Mouse (Mus musculus): Measurements from ENCODE around the gene Btbd9.

Gene Btbd9

DNA sequence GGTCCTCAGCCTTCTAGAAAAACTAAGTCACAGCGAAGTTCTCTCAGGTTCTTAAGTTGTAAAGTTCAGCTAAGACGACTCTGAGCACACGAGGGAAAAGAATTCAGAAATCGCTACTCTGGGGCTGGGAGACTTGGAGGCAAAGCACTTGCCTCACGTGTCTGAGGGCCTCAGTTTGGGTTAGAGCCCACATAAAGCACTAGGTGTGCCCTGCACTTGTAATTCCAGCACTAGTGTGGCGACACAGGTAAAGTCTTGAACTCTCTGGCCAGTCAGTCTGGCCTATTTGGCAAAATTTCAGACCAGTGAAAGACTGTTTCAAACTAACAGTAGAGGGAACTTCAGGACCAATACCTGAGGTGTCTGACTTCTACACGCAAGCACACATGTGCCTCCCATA is 338.7 kb downstream of the Btbd9 start:
- POLR2A ChIA-PET = interaction anchor here in 1 of 4 experiments (1.1 kb wide), 1 partner anchor 41 kb away, joined by 3 read pairs; no protein-coding TSS in a partner anchor

DNA sequence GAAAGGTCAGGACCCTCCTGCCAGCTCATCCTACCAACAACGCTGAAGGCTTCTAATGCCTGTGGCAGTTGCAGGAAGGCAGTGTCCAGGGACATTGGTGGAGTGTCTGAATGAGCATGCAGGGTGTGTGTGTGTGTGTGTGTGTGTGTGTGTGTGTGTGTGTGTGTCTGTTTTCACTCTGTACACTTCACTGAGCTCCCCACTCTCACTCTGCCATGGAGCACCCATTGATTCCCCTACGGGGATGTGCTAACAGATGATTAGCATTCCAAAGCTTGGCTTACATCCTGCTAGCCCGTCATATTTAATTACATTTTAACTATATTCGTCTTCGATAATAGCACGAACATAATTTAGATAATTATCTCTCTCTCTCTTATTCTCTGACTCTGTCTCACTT is 339.7 kb downstream of the Btbd9 start:
- CTCF ChIA-PET = no interaction called here
- POLR2A ChIA-PET = interaction anchor here in 1 of 4 experiments (1.1 kb wide), 1 partner anchor 40 kb away, joined by 3 read pairs; no protein-coding TSS in a partner anchor

More for the DNA sequence above, 338.7 kb downstream of the Btbd9 start:
- CTCF ChIA-PET = no interaction called here

DNA sequence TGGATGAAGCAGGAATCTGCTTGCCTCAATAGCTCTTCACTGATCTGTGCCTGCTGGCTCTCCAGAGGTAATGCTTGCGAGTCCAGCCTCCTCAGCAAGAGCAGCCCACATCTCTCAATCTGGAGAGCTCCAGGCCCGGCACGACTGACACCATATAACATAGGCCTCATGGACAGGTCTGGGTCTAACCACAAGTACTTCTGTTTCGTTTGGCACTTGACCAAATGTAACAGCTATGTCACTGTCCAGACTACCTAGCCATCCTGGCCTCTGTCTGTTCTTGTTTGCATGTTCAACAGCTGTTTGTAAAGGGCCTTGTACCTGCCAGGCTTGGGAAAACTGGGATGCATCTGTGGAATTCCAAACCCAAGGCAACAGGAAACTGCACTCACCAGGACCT is 340.9 kb downstream of the Btbd9 start:
- ChIA-PET POLR2A (interaction anchor here in 1 of 4 experiments (0.9 to 1.0 kb wide), 2 partner anchors 12 to 19 kb away, joined by 3 read pairs; no protein-coding TSS in a partner anchor), CTCF (no interaction called here)

DNA sequence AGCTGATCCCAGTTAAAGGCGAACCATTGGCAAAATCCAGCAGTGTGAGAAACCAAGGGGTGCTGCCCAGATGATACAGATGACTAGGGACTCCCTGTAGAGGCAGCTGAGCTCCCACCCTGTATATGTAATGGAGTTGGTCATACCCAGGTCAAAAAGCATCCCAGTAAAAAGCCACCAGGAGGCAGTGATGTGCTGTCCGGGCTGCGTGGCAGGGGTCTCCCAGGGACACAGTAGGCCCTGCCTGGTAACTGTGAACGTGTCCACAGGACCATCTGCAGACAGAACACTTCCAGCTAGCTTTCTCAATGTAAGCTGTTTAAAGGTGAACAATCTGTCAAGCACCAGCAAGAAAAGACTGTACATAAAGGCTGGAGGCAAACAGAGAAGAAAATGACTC is 343.6 kb downstream of the Btbd9 start:
- CTCF ChIA-PET = interaction anchor here in 3 of 4 experiments (0.6 to 1.9 kb wide), 9 partner anchors 9 to 448 kb away, joined by 3 to 7 read pairs (median 4); no protein-coding TSS in a partner anchor
- POLR2A ChIA-PET = interaction anchor here in 3 of 4 experiments (0.6 to 1.2 kb wide), 4 partner anchors 9 to 1358 kb away, joined by 3 to 4 read pairs (median 3); no protein-coding TSS in a partner anchor

DNA sequence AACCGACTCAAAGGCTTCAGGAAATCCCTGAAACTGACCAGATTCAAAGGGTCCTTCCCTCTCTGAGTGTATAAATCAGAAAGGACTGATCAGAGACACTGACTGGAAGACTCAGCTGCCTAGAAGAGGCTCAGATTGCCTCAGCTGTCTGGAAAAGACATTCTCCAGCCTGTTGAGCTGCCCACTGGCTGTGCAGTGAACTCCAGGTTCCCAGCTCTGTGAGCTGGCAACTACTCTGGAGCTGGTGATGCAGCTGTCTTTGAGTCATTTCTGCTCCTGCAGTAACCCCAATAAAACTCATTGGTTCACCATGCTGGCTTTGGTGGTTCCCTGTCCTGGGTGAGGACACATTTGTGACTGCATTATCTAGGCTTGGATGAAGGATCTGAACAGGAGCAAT is 344.8 kb downstream of the Btbd9 start:
- POLR2A ChIA-PET = interaction anchor here in 1 of 4 experiments (0.7 kb wide), 1 partner anchor 49 kb away, joined by 4 read pairs; no protein-coding TSS in a partner anchor
- CTCF ChIA-PET = interaction anchor here in 3 of 4 experiments (0.6 to 1.9 kb wide), 4 partner anchors 9 to 680 kb away, joined by 3 to 7 read pairs (median 6); no protein-coding TSS in a partner anchor

DNA sequence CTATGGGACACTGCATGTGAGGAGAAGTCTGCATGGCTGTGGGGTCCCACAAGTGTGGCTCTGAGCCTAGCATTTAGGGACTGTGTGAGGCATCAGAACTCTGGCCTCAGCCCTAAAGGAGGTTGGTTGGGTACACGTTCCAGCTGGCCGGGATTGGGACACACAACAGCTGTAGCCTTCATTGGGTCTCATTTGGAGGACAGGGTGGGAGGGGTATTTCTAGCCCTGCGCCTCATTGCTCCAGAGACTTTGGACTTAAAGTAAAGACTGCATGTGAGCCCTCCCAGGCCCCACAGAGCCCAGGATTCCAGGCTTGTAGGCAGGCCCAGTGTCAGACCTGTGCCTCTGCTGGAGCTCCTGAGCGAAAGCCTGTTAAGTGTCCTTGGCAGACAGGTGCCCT is 345.9 kb downstream of the Btbd9 start:
- ChIA-PET POLR2A (interaction anchor here in 1 of 4 experiments (0.5 kb wide), 1 partner anchor 226 kb away, joined by 3 read pairs; the partner anchor contains the start of gene Zfand3), CTCF (interaction anchor here in 1 of 4 experiments (0.6 kb wide), 1 partner anchor 259 kb away, joined by 3 read pairs; no protein-coding TSS in a partner anchor)

DNA sequence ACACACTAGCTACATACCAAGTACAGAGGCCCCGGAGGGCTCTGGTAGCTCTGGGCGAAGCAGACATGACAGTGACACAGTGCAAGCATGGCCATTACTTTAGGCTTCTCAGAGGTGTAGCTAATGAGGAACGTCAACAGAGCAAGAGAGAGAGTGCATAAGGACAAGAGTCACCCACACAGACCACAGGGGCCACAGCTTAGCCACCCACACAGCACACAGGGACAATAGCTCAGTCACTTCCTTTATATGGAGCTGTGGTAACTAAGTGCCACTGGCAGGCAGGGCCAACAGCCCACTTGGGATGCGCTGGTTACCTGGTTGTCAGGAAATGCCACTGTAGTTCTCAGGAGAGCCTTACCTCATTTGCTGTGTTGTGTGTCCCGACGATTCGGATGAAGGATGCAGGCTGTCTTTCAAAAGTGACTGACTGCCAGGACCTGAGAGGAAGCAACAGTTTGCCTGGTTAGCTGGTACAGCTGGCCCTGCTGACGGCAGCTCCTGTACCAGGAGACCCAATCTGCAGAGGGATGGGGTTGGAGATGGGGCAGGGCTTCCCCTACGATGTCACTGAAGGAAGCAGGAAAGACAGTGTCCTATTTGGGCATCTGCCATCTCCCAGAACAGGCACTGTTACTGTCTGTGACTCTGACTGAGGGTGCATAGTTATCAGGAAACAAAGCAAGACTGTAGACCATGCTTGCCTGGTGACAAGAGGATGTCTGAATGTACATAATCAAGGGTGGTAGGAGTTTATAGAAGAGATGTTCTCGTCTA is 347.7 kb downstream of the Btbd9 start:
- POLR2A ChIA-PET = interaction anchor here in 1 of 4 experiments (1.1 to 1.4 kb wide), 3 partner anchors 10 to 174 kb away, joined by 3 read pairs; no protein-coding TSS in a partner anchor
- CTCF ChIA-PET = interaction anchor here in 2 of 4 experiments (0.5 to 1.0 kb wide), 2 partner anchors 7 to 447 kb away, joined by 3 to 11 read pairs; no protein-coding TSS in a partner anchor

DNA sequence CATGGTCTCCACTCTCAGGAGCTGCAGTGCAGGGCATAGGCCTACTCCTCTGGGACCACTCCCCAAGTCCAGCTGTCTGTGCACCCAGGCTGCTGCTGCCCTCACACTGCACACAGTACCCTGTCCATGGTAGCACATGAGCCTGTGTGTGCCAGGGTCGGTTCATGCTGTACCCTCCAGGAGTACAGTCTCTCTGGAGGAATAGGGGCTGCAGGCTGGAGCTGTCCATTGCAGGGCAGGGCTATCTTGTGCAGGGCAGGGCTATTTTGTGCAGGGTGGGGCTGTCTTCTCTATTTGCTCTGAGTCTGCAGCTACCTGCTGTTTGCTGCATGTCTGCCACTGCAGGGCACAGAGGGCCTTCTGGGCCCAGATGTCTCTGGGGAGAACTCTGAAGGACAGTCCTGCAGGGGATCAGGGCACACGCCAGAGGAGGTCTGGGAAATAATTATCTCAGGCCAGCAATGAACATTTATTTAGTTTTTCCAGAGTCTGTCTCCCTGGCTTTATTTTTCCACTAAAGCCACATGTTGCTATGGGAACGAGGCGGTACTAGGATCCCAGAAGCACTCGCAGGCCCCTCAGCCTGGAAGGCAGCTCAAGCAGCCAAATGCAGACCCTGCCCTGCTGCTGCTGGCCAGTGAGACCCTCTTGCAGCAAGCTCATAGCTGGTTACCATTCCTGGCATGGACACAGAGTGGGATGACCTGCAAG is 351.1 kb downstream of the Btbd9 start:
- ChIA-PET CTCF (interaction anchor here in 1 of 4 experiments (0.6 kb wide), 1 partner anchor 1047 kb away, joined by 4 read pairs; no protein-coding TSS in a partner anchor), POLR2A (interaction anchor here in 1 of 4 experiments (1.1 kb wide), 1 partner anchor 22 kb away, joined by 4 read pairs; no protein-coding TSS in a partner anchor)

DNA sequence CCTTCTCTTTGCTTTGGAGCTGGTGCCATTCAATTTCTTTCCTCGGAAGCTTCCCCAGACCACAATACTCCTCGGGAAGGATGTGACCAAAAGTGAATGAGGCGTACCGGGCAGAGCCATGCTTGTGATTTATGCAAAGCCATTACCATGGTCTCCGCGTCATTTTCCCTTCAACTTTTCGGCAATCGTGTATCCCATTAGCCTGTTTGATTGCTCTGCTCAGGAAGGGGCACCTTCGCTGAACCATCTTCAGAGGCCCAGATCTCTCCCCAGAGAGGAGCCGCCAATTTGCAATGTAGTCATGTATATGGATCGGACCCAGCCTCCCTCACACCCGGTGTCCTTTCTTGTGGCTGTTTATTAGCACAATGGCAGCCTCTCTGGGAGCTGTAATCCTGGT is 353.5 kb downstream of the Btbd9 start:
- POLR2A ChIA-PET = interaction anchor here in 2 of 4 experiments (0.6 to 1.3 kb wide), 7 partner anchors 12 to 247 kb away, joined by 3 to 4 read pairs (median 3); no protein-coding TSS in a partner anchor
- CTCF ChIA-PET = interaction anchor here in 3 of 4 experiments (0.6 to 2.5 kb wide), 5 partner anchors 10 to 283 kb away, joined by 3 to 7 read pairs (median 3); no protein-coding TSS in a partner anchor

DNA sequence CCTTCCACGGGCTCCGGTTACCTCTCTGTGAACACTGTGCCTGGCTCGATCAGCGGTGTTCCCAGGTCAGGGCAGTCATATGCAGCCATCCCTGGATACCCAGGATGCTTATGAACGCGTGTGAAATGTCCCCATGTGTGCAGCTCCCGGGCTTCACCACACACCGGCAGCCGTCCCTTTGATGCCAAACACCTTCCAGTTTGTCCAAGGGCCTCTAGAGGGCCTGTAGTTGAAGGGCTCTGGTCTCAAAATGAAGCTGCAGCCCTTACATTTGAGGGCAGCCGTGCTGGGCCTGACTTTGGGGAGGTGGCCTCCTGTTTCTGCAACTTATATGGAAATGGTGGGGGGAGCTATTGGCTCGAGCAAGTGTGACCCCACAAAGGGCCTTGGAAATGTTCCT is 353.9 kb downstream of the Btbd9 start:
- ChIA-PET POLR2A (interaction anchor here in 2 of 4 experiments (0.6 to 1.7 kb wide), 9 partner anchors 13 to 247 kb away, joined by 3 to 4 read pairs (median 3); no protein-coding TSS in a partner anchor), CTCF (interaction anchor here in 3 of 4 experiments (0.6 to 2.5 kb wide), 6 partner anchors 10 to 291 kb away, joined by 3 to 7 read pairs (median 3); no protein-coding TSS in a partner anchor)

DNA sequence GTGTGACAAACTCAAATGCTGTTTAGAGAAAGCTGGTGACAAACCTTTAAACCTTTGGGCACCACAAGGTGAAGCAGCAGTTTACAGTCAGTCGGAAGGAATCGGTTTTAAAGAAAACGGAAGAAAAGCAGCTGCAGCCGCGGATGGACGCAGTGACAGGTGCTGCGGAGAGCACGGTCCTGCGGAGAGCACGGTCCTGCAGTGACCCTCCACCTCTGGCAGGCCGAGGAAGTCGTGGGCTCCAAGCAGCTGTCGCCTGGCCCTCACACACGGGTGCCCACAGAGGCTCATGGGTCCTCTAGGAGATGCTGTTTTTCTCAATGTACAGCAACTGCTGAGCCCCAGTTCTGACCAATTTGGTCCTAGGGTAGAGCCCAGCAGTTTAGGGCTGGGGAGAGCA is 354.6 kb downstream of the Btbd9 start:
- CTCF ChIA-PET = interaction anchor here in 2 of 4 experiments (0.8 to 2.5 kb wide), 5 partner anchors 8 to 290 kb away, joined by 3 to 7 read pairs (median 3); no protein-coding TSS in a partner anchor

DNA sequence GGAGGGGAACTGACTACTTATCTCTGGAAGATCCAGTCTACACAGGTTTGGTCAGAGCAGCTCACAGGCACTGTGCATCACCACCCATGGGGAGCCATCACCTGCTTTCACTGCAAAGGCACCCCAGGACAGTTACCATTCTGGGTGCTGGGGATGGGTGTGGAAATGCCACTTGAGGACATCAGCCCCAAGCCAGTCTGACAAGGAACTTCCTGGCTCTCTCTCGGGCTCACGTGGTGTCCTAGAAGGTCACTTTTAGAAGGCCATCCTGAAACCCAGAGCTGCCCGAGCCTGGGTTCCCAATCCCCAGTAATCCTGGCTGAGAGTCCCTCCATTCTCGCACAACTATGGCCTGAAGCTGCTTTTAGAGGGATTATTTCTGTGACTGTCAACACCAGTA is 360.5 kb downstream of the Btbd9 start:
- POLR2A ChIA-PET = interaction anchor here in 1 of 4 experiments (0.8 to 0.9 kb wide), 2 partner anchors 12 to 25 kb away, joined by 3 read pairs; no protein-coding TSS in a partner anchor
- CTCF ChIA-PET = no interaction called here

More for the DNA sequence above, 354.6 kb downstream of the Btbd9 start:
- POLR2A ChIA-PET = interaction anchor here in 1 of 4 experiments (1.0 to 1.7 kb wide), 3 partner anchors 18 to 63 kb away, joined by 3 to 4 read pairs (median 3); no protein-coding TSS in a partner anchor

DNA sequence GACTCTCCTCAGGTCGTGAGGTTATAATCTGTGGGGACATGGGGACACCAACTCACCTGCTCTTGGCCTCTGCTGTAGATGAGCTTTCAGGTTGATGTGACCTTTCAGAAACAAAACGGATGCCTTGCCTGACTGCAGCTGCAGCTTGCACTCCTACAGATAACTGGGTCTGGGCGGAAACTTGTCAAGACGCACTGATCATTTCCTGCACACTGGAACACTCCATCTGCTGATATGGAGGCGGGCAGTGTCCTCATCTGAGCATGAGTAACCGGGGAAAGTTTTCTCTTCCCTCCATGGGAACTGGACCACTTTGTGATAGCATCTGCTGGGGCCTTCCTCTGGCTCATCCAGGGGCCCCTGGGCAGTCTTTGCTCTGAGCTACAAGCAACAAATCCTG is 361.9 kb downstream of the Btbd9 start:
- ChIA-PET POLR2A (interaction anchor here in 1 of 4 experiments (0.9 to 1.3 kb wide), 3 partner anchors 8 to 86 kb away, joined by 3 to 6 read pairs (median 3); no protein-coding TSS in a partner anchor), CTCF (interaction anchor here in 1 of 4 experiments (0.6 kb wide), 1 partner anchor 101 kb away, joined by 3 read pairs; no protein-coding TSS in a partner anchor)

DNA sequence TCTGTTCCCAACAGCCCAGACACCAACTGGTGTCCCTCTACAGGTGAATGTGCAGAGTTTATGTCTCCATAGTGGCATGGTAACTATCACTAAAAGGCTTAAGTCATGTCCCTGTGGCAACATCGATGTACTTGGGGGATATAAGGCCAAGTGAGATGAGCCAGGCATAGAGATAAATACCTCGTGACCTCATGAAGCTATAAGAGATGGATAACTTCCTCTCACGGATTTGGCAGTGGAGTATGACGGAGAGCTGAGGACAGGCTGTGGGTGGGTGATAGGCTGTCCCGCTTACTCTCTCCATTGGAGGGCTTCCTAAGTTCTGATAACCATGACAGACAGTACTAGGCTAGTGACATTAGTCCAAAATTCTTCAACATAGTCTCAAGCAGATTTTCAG is 362.9 kb downstream of the Btbd9 start:
- ChIA-PET POLR2A (interaction anchor here in 2 of 4 experiments (0.9 to 1.8 kb wide), 3 partner anchors 9 to 209 kb away, joined by 3 to 7 read pairs (median 3); partner anchors contain the start of gene Zfand3 (in 1 of the 2)), CTCF (no interaction called here)

DNA sequence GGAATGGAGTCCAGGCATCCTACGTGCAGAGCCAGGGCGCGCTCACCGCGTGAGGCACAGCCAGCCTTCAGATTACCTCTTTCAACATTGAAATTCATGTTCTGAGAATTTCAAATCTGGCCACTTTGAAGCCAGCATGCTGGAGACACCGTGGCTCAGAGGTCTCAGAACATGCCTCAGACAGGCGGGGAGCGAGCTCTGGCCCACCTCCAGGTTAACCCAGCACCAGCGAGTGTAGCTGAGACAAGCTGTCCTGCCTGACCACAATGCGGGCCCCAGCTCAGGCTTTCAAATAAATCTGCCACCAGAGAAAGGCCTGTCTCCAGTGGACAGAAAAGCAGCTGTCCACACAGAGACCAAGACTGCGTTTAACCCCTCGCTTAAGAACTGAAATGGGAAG is 363.6 kb downstream of the Btbd9 start:
- ChIA-PET CTCF (no interaction called here), POLR2A (interaction anchor here in 1 of 4 experiments (1.2 to 1.8 kb wide), 3 partner anchors 9 to 17 kb away, joined by 3 to 7 read pairs (median 3); no protein-coding TSS in a partner anchor)

DNA sequence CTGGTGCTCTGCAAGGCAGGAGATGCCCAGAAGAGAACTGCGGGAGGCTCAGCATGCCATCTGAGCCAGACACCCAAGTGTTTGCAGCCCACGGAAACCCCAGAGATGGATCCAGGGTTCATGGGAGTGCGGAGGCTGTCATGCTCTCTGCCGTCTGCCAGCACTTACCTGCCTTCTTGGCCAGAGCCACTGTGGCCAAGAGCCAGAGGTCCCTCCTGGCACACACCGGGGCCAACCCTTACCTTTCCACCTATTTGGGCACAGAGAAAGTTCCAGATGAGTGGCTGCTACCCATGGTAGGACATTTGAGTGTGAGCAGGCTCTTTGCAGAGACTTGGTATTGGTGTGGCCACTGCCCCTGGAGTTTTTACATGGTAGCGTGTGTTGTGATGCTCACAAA is 365.4 kb downstream of the Btbd9 start:
- POLR2A ChIA-PET = no interaction called here
- CTCF ChIA-PET = no interaction called here

DNA sequence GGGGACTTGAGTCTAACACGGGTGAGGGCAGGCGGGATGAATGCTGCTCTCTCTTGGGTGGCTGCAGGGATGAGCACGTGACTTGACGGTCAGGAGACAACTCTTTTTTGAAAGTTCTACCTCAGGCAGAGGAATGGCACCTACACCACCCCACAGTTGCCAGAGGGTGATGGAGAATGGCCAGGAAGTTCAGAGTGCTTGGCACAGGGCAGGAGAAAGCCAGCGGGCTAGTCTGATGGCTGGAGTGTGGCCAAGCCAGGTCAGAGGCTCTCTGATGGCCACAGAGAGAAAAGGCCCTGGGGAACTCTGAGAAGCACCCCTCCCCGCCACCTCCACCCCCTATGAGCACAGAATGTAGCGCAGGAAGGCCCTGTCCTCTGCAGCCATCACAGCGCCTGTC is 366.0 kb downstream of the Btbd9 start:
- ChIA-PET POLR2A (no interaction called here), CTCF (no interaction called here)

All from embryonic stem cell, embryonic (primary cell).